Mouse (Mus musculus) lung, postnatal 0 days (tissue): ENCODE results near the gene Arih2. TPM values are rescaled to one million over a fixed set of nuclear protein-coding genes. Genes with fewer than 3 reads are reported as not detected.

Experiments used
- ATAC-seq: fragments of 200-750 bp; cut with Nextera tagmentation; 2 replicates; pipeline ENCODE4 v1.8.0; 2017; ENCODE audit warnings: moderate library complexity
- DNase-seq: peaks from one replicate; pipeline ENCODE4 v3.0.0-alpha.2; 2016; ENCODE audit warnings: low spot score
- H3K27ac ChIP-seq: fragments of 300-500 bp; sonication (generic); 2 replicates; pipeline ENCODE4 v1.5.1; 2014; ENCODE audit warnings: antibody characterized with exemption, mild to moderate bottlenecking, low read length, mixed read lengths
- H3K27me3 ChIP-seq: fragments of 300-500 bp; sonication (generic); replicated peaks from 2 replicates; pipeline ENCODE4 v1.6.1; 2014; ENCODE audit warnings: low read length, mixed read lengths; ENCODE audit not compliant: insufficient read depth
- H3K36me3 ChIP-seq: fragments of 300-500 bp; sonication (generic); 2 replicates; pipeline ENCODE4 v1.6.1; 2014; ENCODE audit warnings: low read length, mixed read lengths; ENCODE audit not compliant: insufficient read depth
- H3K4me1 ChIP-seq: fragments of 300-500 bp; sonication (generic); 2 replicates; pipeline ENCODE4 v1.6.1; 2014; ENCODE audit warnings: antibody characterized with exemption, low read depth, low read length, mixed read lengths; ENCODE audit not compliant: insufficient read depth
- H3K4me2 ChIP-seq: fragments of 300-500 bp; sonication (generic); replicated peaks from 2 replicates; pipeline ENCODE4 v1.6.1; 2014; ENCODE audit warnings: low read depth, mild to moderate bottlenecking, low read length, moderate library complexity, mixed read lengths
- H3K4me3 ChIP-seq: fragments of 300-500 bp; sonication (generic); 2 replicates; pipeline ENCODE4 v1.5.1; 2014; ENCODE audit warnings: low read depth, low read length
- H3K9ac ChIP-seq: fragments of 300-500 bp; sonication (generic); replicated peaks from 2 replicates; pipeline ENCODE4 v1.6.1; 2014; ENCODE audit warnings: low read depth, mild to moderate bottlenecking
- H3K9me3 ChIP-seq: fragments of 300-500 bp; sonication (generic); 2 replicates; pipeline ENCODE4 v1.6.1; 2016; ENCODE audit warnings: low read length, mixed read lengths
- CTCF ChIP-seq: IDR thresholded peaks from 2 replicates; pipeline ENCODE4 v1.5.1; 2016; ENCODE audit warnings: antibody characterized with exemption, mild to moderate bottlenecking
- EP300 ChIP-seq: IDR thresholded peaks from 2 replicates; pipeline ENCODE4 v1.6.1; 2016; ENCODE audit warnings: antibody characterized with exemption, mild to moderate bottlenecking, control low read depth
- WGBS: fragments of 180-500 bp; shearing (Covaris S2); extraction: QIAGEN DNeasy Blood & Tissue Kit; methylation state at CpG from one replicate; pipeline ENCODE4 v1.1.7; 2014; 5-methylcytosine and 5-hydroxymethylcytosine counted together
- polyA plus RNA-seq: library from polyadenylated mRNA; unstranded; fragments of >200 nt; fragmentation: Nextera tagmentation; extraction: Ambion mirVana; gene quantifications from 2 replicates; pipeline ENCODE4 v1.2.1, GENCODE M21; 2015

Gene Arih2
- polyA plus RNA-seq, 1 experiment from 2014 or later, result 31.1 TPM

- Histone ChIP-seq H3K27me3 (no peaks in the 10 kb centered on the region), H3K36me3 (no peaks in the 10 kb centered on the region), H3K9ac (no peak overlapping the region), H3K4me1 (peaks cover 13% of the 10 kb centered on the region; the same call in 1 of the 2 replicates), H3K4me2 (no peak overlapping the region), H3K4me3 (no peak overlapping the region), H3K27ac (0 out of 2 replicates have a peak overlapping the region, but pooled peaks have one; percentile 52), H3K9me3 (no peaks in the 10 kb centered on the region)
- DNase-seq (no peak), ATAC-seq (no peak)
- TF ChIP-seq CTCF, result no peak
- no peak for TF ChIP-seq EP300
- 95% methylated on average over 6 of the region's 6 CpGs for WGBS
These were observed 41.7 kb upstream of the Arih2 start for GRCm38 (mm10) chr9:108690914-108691313.

- no peak overlapping the region for H3K9ac ChIP-seq
- DNase-seq (no peak), ATAC-seq (no peak)
- TF ChIP-seq CTCF (no peak), EP300 (no peak)
- H3K27me3 ChIP-seq, result no peaks in the 10 kb centered on the region
- H3K4me3 ChIP-seq, result no peak overlapping the region
- 73% methylated on average over 1 of the region's 1 CpGs for WGBS
- no peaks in the 10 kb centered on the region for H3K36me3 ChIP-seq
- no peaks in the 10 kb centered on the region for H3K9me3 ChIP-seq
- H3K4me2 ChIP-seq, result no peak overlapping the region
- peaks cover 13% of the 10 kb centered on the region; the same call in 1 of the 2 replicates for H3K4me1 ChIP-seq
- no peak overlapping the region for H3K27ac ChIP-seq
These were observed 40.8 kb upstream of the Arih2 start for GRCm38 (mm10) chr9:108689993-108690392.

- peaks cover 13% of the 10 kb centered on the region; the same call in 1 of the 2 replicates for H3K4me1 ChIP-seq
- 84% methylated on average over 1 of the region's 1 CpGs for WGBS
- no peaks in the 10 kb centered on the region for H3K27me3 ChIP-seq
- no peak within 1 kb of the TSS for H3K4me2 ChIP-seq
- H3K36me3 ChIP-seq, result no peaks in the 10 kb centered on the region
- H3K27ac ChIP-seq, result peak within 1 kb of the TSS; percentile 78
- H3K9ac ChIP-seq, result no peak within 1 kb of the TSS
- no peaks in the 10 kb centered on the region for H3K9me3 ChIP-seq
- no peak within 1 kb of the TSS for H3K4me3 ChIP-seq
- TF ChIP-seq CTCF (no peak), EP300 (no peak)
- DNase-seq, result no peak
- ATAC-seq, result no peak
These were observed 39.9 kb upstream of the Arih2 start, which contains the start of gene Prkar2a for GRCm38 (mm10) chr9:108689106-108689505. Gene Prkar2a, plus strand, starts transcription at chr9:108689314.

- H3K9ac ChIP-seq, result no peak overlapping the region
- ATAC-seq (peak; percentile 64), DNase-seq (peak; percentile 90)
- TF ChIP-seq EP300 (peak; percentile 79), CTCF (no peak)
- H3K27ac ChIP-seq, result peak overlapping the region; percentile 78
- no peaks in the 10 kb centered on the region for H3K27me3 ChIP-seq
- WGBS, result 54% methylated on average over 9 of the region's 9 CpGs
- no peaks in the 10 kb centered on the region for H3K36me3 ChIP-seq
- H3K4me1 ChIP-seq, result peaks cover 12% of the 10 kb centered on the region; the same call in 1 of the 2 replicates
- no peak overlapping the region for H3K4me3 ChIP-seq
- no peaks in the 10 kb centered on the region for H3K9me3 ChIP-seq
- H3K4me2 ChIP-seq, result no peak overlapping the region
These were observed 39.3 kb upstream of the Arih2 start for GRCm38 (mm10) chr9:108688451-108688850.

GRCm38 (mm10) chr9:108687686-108688085 is 38.5 kb upstream of the Arih2 start:
- ATAC-seq (no peak), DNase-seq (peak; percentile 18)
- Histone ChIP-seq H3K9ac (no peak overlapping the region), H3K9me3 (no peaks in the 10 kb centered on the region), H3K27me3 (no peaks in the 10 kb centered on the region), H3K4me1 (peaks cover 5% of the 10 kb centered on the region; the same call in 1 of the 2 replicates), H3K36me3 (peaks cover 3% of the 10 kb centered on the region; the same call in 1 of the 2 replicates), H3K4me2 (no peak overlapping the region), H3K27ac (peak overlapping the region; percentile 78), H3K4me3 (no peak overlapping the region)
- TF ChIP-seq CTCF (no peak), EP300 (no peak)
- WGBS, result 50% methylated on average over 2 of the region's 2 CpGs

- TF ChIP-seq EP300 (no peak), CTCF (no peak)
- ATAC-seq, result no peak
- H3K27ac ChIP-seq, result peak overlapping the region; percentile 47
- WGBS, result 66% methylated on average over 6 of the region's 6 CpGs
- no peak overlapping the region for H3K9ac ChIP-seq
- peaks cover 5% of the 10 kb centered on the region for H3K36me3 ChIP-seq
- peaks cover 5% of the 10 kb centered on the region; the same call in 1 of the 2 replicates for H3K4me1 ChIP-seq
- no peaks in the 10 kb centered on the region for H3K9me3 ChIP-seq
- H3K27me3 ChIP-seq, result no peaks in the 10 kb centered on the region
- no peak for DNase-seq
- H3K4me3 ChIP-seq, result no peak overlapping the region
- H3K4me2 ChIP-seq, result no peak overlapping the region
These were observed 38.0 kb upstream of the Arih2 start for GRCm38 (mm10) chr9:108687181-108687580.

GRCm38 (mm10) chr9:108686475-108686887 is 37.3 kb upstream of the Arih2 start:
- WGBS, result 43% methylated on average over 4 of the region's 4 CpGs
- peak overlapping the region; percentile 64 for H3K27ac ChIP-seq

More at GRCm38 (mm10) chr9:108686475-108686887, 37.3 kb upstream of the Arih2 start:
- H3K4me2 ChIP-seq, result no peak overlapping the region
- H3K4me1 ChIP-seq, result peaks cover 2% of the 10 kb centered on the region; the same call in 1 of the 2 replicates
- H3K9me3 ChIP-seq, result no peaks in the 10 kb centered on the region
- peak; percentile 75 for DNase-seq
- TF ChIP-seq EP300 (peak; percentile 69), CTCF (0 out of 2 replicates have a peak, but pooled peaks have one; percentile 1)
- peak; percentile 64 for ATAC-seq
- no peaks in the 10 kb centered on the region for H3K27me3 ChIP-seq
- H3K36me3 ChIP-seq, result peaks cover 10% of the 10 kb centered on the region
- H3K4me3 ChIP-seq, result no peak overlapping the region
- H3K9ac ChIP-seq, result no peak overlapping the region
